Comparison of ENCODE assay signal across 20 mouse cellular contexts in genomic region chr14:11590387-11590786, GRCm38 (mm10). TPM values are rescaled to one million over a fixed set of nuclear protein-coding genes. Genes with fewer than 3 reads are reported as not detected.
DNase-seq lines count a peak whose midpoint lies in the region; ATAC-seq lines count a peak whose summit lies in the region.
"Had no signal": no experiment of that assay in that cellular context is flagged by ENCODE, and none has a peak within 500 bp of the region (broad histone marks: within the 10 kb centered on the region; RNA-seq: fewer than 3 reads in every experiment).

No protein-coding gene starts in this region.

- no peak overlapping the region for H3K27ac ChIP-seq in limb, embryonic 12.5 days
- H3K27ac ChIP-seq: embryonic facial prominence, embryonic 13.5 days; forebrain, embryonic 15.5 days; heart, embryonic 10.5 days; hindbrain, embryonic 10.5 days; hindbrain, postnatal 0 days; liver, embryonic 12.5 days had no signal

- H3K4me3 ChIP-seq in limb, embryonic 12.5 days (replicated peaks): no peak overlapping the region
- H3K4me3 ChIP-seq: embryonic facial prominence, embryonic 13.5 days; forebrain, embryonic 15.5 days; heart, embryonic 10.5 days; hindbrain, embryonic 10.5 days; liver, embryonic 12.5 days had no signal

- H3K36me3 ChIP-seq in limb, embryonic 12.5 days: no peaks in the 10 kb centered on the region
- H3K36me3 ChIP-seq: embryonic facial prominence, embryonic 13.5 days; forebrain, embryonic 15.5 days; heart, embryonic 10.5 days; hindbrain, embryonic 10.5 days; liver, embryonic 12.5 days had no signal

- no peaks in the 10 kb centered on the region for H3K9me3 ChIP-seq in limb, embryonic 12.5 days
- H3K9me3 ChIP-seq: embryonic facial prominence, embryonic 13.5 days; forebrain, embryonic 15.5 days; heart, embryonic 10.5 days; hindbrain, embryonic 10.5 days; liver, embryonic 12.5 days had no signal

- H3K27me3 ChIP-seq in limb, embryonic 12.5 days: no peaks in the 10 kb centered on the region
- H3K27me3 ChIP-seq: embryonic facial prominence, embryonic 13.5 days; forebrain, embryonic 15.5 days; liver, embryonic 12.5 days had no signal

- 38% methylated on average over 8 of the region's 8 CpGs for WGBS in limb, embryonic 12.5 days

- DNase-seq in kidney, postnatal 14 days: peak; percentile 12
- DNase-seq in kidney, adult 18-20 months: no peak
- DNase-seq in cerebellum, adult 11 months: peak; percentile 28
- DNase-seq in cerebellum, adult 9-10 months: peak; percentile 44
- no peak for DNase-seq in frontal cortex, postnatal 14 days (ENCODE audit: low spot score in 2 of 2)
- no peak for DNase-seq in spleen, postnatal 14 days (ENCODE audit: low spot score in 2 of 2)
- no peak for DNase-seq in thymus, postnatal 36 days
- DNase-seq: adrenal gland, postnatal 25 days; lung, adult 2 months; lung, postnatal 4 days; retina, postnatal 1 day; thymus, postnatal 4 days had no signal

- H3K4me1 ChIP-seq in limb, embryonic 12.5 days (replicated peaks): peaks cover 31% of the 10 kb centered on the region
- H3K4me1 ChIP-seq: forebrain, embryonic 15.5 days; liver, embryonic 12.5 days had no signal

- peak overlapping the region; percentile 1; the same call in 1 of the 2 replicates for H3K4me2 ChIP-seq in limb, embryonic 12.5 days
- H3K4me2 ChIP-seq: embryonic facial prominence, embryonic 13.5 days; forebrain, embryonic 15.5 days; liver, embryonic 12.5 days had no signal

- H3K9ac ChIP-seq in limb, embryonic 12.5 days (replicated peaks): no peak overlapping the region
- H3K9ac ChIP-seq: embryonic facial prominence, embryonic 13.5 days; forebrain, embryonic 15.5 days; liver, embryonic 12.5 days had no signal

- ATAC-seq in limb, embryonic 12.5 days (ENCODE audit: insufficient number of reproducible peaks, insufficient read depth, low FRiP score, low TSS enrichment, low read depth): no peak
- ATAC-seq: forebrain, embryonic 15.5 days; hindbrain, postnatal 0 days; intestine, postnatal 0 days; liver, embryonic 12.5 days had no signal

RNA-seq across cellular contexts. Expression of gene Ptprg, which starts 37.1 kb away (rescaled TPM):
- 37.5 and 39.8 TPM in 2 replicates for polyA plus RNA-seq in limb, embryonic 12.5 days (2016; fragmentation: Nextera tagmentation; extraction: Ambion mirVana)

Comparison
In these comparisons a context has a peak if more than half of its experiments do, and no peak if none do; other contexts are left out.
1. DNase-seq: peak in kidney, postnatal 14 days (single experiment), cerebellum, adult 11 months (single experiment) and cerebellum, adult 9-10 months (single experiment); none in kidney, adult 18-20 months (single experiment), frontal cortex, postnatal 14 days (0 of 2), spleen, postnatal 14 days (0 of 2) and thymus, postnatal 36 days (0 of 2).